Mouse (Mus musculus): Measurements from ENCODE around the gene Lypd8. TPM values are rescaled to one million over a fixed set of nuclear protein-coding genes. Genes with fewer than 3 reads are reported as not detected.

Gene Lypd8
- polyA plus RNA-seq, 2 experiments, result 0.06 TPM; not detected in 1

DNA sequence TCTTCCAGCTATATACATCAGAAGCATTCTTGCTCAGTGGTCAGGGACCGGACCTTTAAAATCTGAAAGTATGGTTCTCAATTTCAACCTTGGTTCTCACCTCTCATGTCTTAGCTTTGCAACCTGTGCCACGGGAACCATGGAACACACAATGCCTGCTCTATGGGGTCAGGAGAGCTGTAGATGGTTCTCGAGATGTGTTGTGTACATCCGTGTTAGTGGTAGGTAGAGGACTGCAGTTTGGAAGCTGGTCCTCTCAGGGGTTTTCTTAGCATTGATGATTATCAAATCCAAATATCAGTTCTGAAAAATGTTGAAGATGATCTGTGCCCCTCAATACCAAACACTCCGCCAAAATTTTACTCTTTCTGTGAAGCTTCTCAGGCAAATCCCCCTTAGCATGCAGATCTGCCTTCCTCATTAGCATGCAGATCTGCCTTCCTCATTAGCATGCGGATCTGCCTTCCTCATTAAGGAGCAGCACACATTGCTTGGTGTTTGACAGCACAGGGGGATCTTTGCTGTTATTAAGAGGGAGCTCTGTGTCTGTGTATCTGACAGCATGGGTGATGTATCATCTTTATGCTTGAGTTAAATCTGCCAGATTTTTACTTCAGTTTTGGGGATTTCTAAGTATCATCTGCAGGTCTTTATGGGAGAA lies 21.3 kb downstream of the Lypd8 start:
- Histone ChIP-seq H3K27ac (replicated peaks; ENCODE audit: low read depth, low read length) (no peak overlapping the region), H3K9ac (ENCODE audit: low read depth, low read length, severe bottlenecking) (no peak overlapping the region), H3K4me2 (replicated peaks; ENCODE audit: low read depth, low read length, severe bottlenecking) (no peak overlapping the region), H3K9me3 (ENCODE audit: control insufficient read depth, low read length) (no peaks in the 10 kb centered on the region), H3K27me3 (ENCODE audit: control insufficient read depth, insufficient read depth, low read length) (no peaks in the 10 kb centered on the region), H3K36me3 (ENCODE audit: control insufficient read depth, insufficient read depth, low read length) (no peaks in the 10 kb centered on the region), H3K4me1 (ENCODE audit: control insufficient read depth, insufficient read depth, low read length) (no peaks in the 10 kb centered on the region), H3K4me3 (replicated peaks; ENCODE audit: low read length) (no peak overlapping the region)
- TF ChIP-seq POLR2A (IDR thresholded peaks at IDR 0.05; ENCODE audit: borderline replicate concordance, extremely low read depth, insufficient read depth, insufficient read length), result no peak
- DNase-seq (ENCODE audit: low spot score) (no peak), ATAC-seq (ENCODE audit: low FRiP score, low read depth) (no peak)
- WGBS, result 59% methylated on average over 6 of the region's 6 CpGs

- TF ChIP-seq POLR2A (IDR thresholded peaks at IDR 0.05; ENCODE audit: borderline replicate concordance, extremely low read depth, insufficient read depth, insufficient read length), result no peak
- no peaks in the 10 kb centered on the region for H3K27me3 ChIP-seq (ENCODE audit: control insufficient read depth, insufficient read depth, low read length)
- no peak overlapping the region for H3K4me3 ChIP-seq (replicated peaks; ENCODE audit: low read length)
- DNase-seq (ENCODE audit: low spot score) (no peak), ATAC-seq (ENCODE audit: low FRiP score, low read depth) (no peak)
- no peaks in the 10 kb centered on the region for H3K4me1 ChIP-seq (ENCODE audit: control insufficient read depth, insufficient read depth, low read length)
- H3K27ac ChIP-seq (replicated peaks; ENCODE audit: low read depth, low read length), result no peak overlapping the region
- 57% methylated on average over 5 of the region's 5 CpGs for WGBS
- no peak overlapping the region for H3K4me2 ChIP-seq (replicated peaks; ENCODE audit: low read depth, low read length, severe bottlenecking)
- no peaks in the 10 kb centered on the region for H3K9me3 ChIP-seq (ENCODE audit: control insufficient read depth, low read length)
- no peak overlapping the region for H3K9ac ChIP-seq (ENCODE audit: low read depth, low read length, severe bottlenecking)
- no peaks in the 10 kb centered on the region for H3K36me3 ChIP-seq (ENCODE audit: control insufficient read depth, insufficient read depth, low read length)
Observed at GRCm38 (mm10) chr11:58400655-58401054, 21.8 kb downstream of the Lypd8 start.

DNA sequence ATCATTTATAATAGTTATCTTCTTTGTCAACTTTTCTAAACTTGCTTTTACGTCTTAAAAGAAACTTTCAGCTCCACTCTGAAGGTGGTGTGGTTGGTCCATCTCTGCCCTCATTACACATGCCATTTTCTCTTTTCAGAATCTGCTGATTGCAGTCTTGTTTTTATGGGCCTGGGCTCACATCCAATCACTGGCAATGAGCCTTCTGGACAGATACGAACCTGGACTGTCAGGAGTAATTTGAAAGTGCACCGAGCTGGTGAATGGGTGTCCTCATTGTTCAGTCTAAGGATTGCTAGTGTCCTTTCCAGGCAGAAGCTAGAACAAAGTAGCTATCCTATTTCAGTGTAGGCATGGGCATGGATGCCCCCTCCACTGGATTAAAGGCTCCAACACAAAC lies 29.2 kb downstream of the Lypd8 start:
- no peak for TF ChIP-seq POLR2A (IDR thresholded peaks at IDR 0.05; ENCODE audit: borderline replicate concordance, extremely low read depth, insufficient read depth, insufficient read length)
- no peak for DNase-seq (ENCODE audit: low spot score)
- no peaks in the 10 kb centered on the region for H3K4me1 ChIP-seq (ENCODE audit: control insufficient read depth, insufficient read depth, low read length)
- no peaks in the 10 kb centered on the region for H3K36me3 ChIP-seq (ENCODE audit: control insufficient read depth, insufficient read depth, low read length)
- H3K9me3 ChIP-seq (ENCODE audit: control insufficient read depth, low read length), result no peaks in the 10 kb centered on the region
- no peak overlapping the region for H3K9ac ChIP-seq (ENCODE audit: low read depth, low read length, severe bottlenecking)
- H3K4me2 ChIP-seq (replicated peaks; ENCODE audit: low read depth, low read length, severe bottlenecking), result no peak overlapping the region
- no peaks in the 10 kb centered on the region for H3K27me3 ChIP-seq (ENCODE audit: control insufficient read depth, insufficient read depth, low read length)
- WGBS, result 50% methylated on average over 3 of the region's 3 CpGs
- H3K4me3 ChIP-seq (replicated peaks; ENCODE audit: low read length), result no peak overlapping the region
- no peak overlapping the region for H3K27ac ChIP-seq (replicated peaks; ENCODE audit: low read depth, low read length)
- ATAC-seq (ENCODE audit: low FRiP score, low read depth), result no peak

- ATAC-seq (ENCODE audit: low FRiP score, low read depth) (no peak), DNase-seq (ENCODE audit: low spot score) (peak; percentile 13)
- 64% methylated on average over 3 of the region's 3 CpGs for WGBS
- H3K9me3 ChIP-seq (ENCODE audit: control insufficient read depth, low read length), result no peaks in the 10 kb centered on the region
- H3K4me2 ChIP-seq (replicated peaks; ENCODE audit: low read depth, low read length, severe bottlenecking), result no peak overlapping the region
- H3K9ac ChIP-seq (ENCODE audit: low read depth, low read length, severe bottlenecking), result no peak overlapping the region
- H3K27ac ChIP-seq (replicated peaks; ENCODE audit: low read depth, low read length), result no peak overlapping the region
- H3K36me3 ChIP-seq (ENCODE audit: control insufficient read depth, insufficient read depth, low read length), result no peaks in the 10 kb centered on the region
- H3K4me3 ChIP-seq (replicated peaks; ENCODE audit: low read length), result no peak overlapping the region
- H3K27me3 ChIP-seq (ENCODE audit: control insufficient read depth, insufficient read depth, low read length), result no peaks in the 10 kb centered on the region
- TF ChIP-seq POLR2A (IDR thresholded peaks at IDR 0.05; ENCODE audit: borderline replicate concordance, extremely low read depth, insufficient read depth, insufficient read length), result no peak
- no peaks in the 10 kb centered on the region for H3K4me1 ChIP-seq (ENCODE audit: control insufficient read depth, insufficient read depth, low read length)
Observed at GRCm38 (mm10) chr11:58418336-58418735, 39.5 kb downstream of the Lypd8 start.

DNA sequence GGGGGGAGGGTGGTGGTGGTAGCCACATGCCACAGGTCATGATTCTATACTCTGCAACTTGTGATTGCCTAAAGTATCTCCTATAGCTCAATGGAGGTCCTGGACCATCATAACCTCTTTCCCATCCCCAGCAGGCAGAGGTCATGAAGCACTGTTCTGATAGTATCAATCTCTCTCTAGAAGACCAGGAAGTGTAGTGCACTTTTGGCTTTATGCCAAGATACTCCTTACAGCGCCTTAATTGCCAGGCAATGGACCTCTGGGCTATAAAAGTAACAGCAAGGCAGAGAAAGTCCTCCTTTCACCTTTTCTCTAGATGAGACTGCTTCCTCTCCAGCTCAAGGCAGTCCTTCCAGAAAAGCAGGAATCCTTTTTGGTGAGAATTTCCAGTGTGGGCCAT lies 42.0 kb downstream of the Lypd8 start, which contains the start of gene 1810065E05Rik:
1810065E05Rik (plus strand) TSS at position 297 of the 400 bp plus-strand sequence.
- no peak for ATAC-seq (ENCODE audit: low FRiP score, low read depth)
- no peak within 1 kb of the TSS for H3K9ac ChIP-seq (ENCODE audit: low read depth, low read length, severe bottlenecking)
- no peak for TF ChIP-seq POLR2A (IDR thresholded peaks at IDR 0.05; ENCODE audit: borderline replicate concordance, extremely low read depth, insufficient read depth, insufficient read length)
- H3K27me3 ChIP-seq (ENCODE audit: control insufficient read depth, insufficient read depth, low read length), result no peaks in the 10 kb centered on the region
- 31% methylated on average over 1 of the region's 1 CpGs for WGBS
- DNase-seq (ENCODE audit: low spot score), result no peak
- no peak within 1 kb of the TSS for H3K4me3 ChIP-seq (replicated peaks; ENCODE audit: low read length)
- H3K9me3 ChIP-seq (ENCODE audit: control insufficient read depth, low read length), result no peaks in the 10 kb centered on the region
- no peak within 1 kb of the TSS for H3K27ac ChIP-seq (replicated peaks; ENCODE audit: low read depth, low read length)
- no peaks in the 10 kb centered on the region for H3K4me1 ChIP-seq (ENCODE audit: control insufficient read depth, insufficient read depth, low read length)
- H3K36me3 ChIP-seq (ENCODE audit: control insufficient read depth, insufficient read depth, low read length), result no peaks in the 10 kb centered on the region
- no peak within 1 kb of the TSS for H3K4me2 ChIP-seq (replicated peaks; ENCODE audit: low read depth, low read length, severe bottlenecking)
